In the genomic region with DNA sequence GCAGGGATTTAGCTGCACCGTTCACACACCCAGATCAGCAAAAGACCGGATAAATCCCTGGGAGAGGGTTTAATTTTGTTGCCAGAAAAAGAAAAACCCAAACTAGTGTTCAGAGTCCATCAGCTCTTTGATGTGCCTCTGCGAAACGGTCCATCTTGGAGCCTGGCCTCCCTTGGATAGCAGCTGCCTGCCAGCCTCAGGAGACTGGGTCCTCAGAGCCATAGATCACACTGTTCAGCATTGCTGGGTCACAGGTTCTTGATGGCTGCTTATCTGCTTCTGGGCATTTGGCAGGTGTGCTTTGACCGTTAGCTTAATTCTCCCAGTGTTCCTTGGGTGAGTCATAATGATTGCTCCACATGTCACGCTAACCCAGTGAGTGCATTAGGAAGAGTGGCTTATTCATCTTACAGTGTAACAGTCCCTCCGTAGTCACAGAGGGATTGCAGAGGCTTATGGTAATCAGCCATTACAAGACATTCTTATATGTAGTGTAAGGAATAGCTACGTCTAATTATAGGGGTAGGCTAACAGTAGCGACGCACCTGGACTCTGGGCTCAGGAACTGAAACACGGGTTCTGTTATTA, we compare ENCODE assay signal across 24 mouse cellular contexts. TPM values are rescaled to one million over a fixed set of nuclear protein-coding genes. Genes with fewer than 3 reads are reported as not detected.
DNase-seq lines count a peak whose midpoint lies in the region; ATAC-seq lines count a peak whose summit lies in the region.
"Had no signal": no experiment of that assay in that cellular context is flagged by ENCODE, and none has a peak within 500 bp of the region (broad histone marks: within the 10 kb centered on the region; RNA-seq: fewer than 3 reads in every experiment).

No protein-coding gene starts in this region.

- no peaks in the 10 kb centered on the region for H3K27me3 ChIP-seq in forebrain, embryonic 14.5 days (replicated peaks; ENCODE audit: control insufficient read depth, insufficient read depth, low read length)
- no peaks in the 10 kb centered on the region for H3K27me3 ChIP-seq in forebrain, embryonic 11.5 days (ENCODE audit: control insufficient read depth, insufficient read depth, low read length)
- no peaks in the 10 kb centered on the region; the same call in 1 of the 2 replicates for H3K27me3 ChIP-seq in embryonic facial prominence, embryonic 15.5 days
- no peaks in the 10 kb centered on the region for H3K27me3 ChIP-seq in midbrain, embryonic 16.5 days (ENCODE audit: control insufficient read depth, insufficient read depth, low read depth, low read length)
- H3K27me3 ChIP-seq: CH12.LX; embryonic facial prominence, embryonic 12.5 days; forebrain, embryonic 12.5 days; hindbrain, embryonic 12.5 days had no signal

- H3K4me1 ChIP-seq in forebrain, embryonic 14.5 days (ENCODE audit: control insufficient read depth, insufficient read depth, low read length) = no peaks in the 10 kb centered on the region
- H3K4me1 ChIP-seq in forebrain, embryonic 11.5 days (replicated peaks; ENCODE audit: control insufficient read depth, insufficient read depth, low read length) = no peaks in the 10 kb centered on the region
- no peaks in the 10 kb centered on the region for H3K4me1 ChIP-seq in embryonic facial prominence, embryonic 15.5 days
- H3K4me1 ChIP-seq in midbrain, embryonic 16.5 days (ENCODE audit: control insufficient read depth, insufficient read depth, low read length) = peaks cover 4% of the 10 kb centered on the region; the same call in 1 of the 2 replicates
- H3K4me1 ChIP-seq: embryonic facial prominence, embryonic 12.5 days; forebrain, embryonic 12.5 days; hindbrain, embryonic 12.5 days had no signal

- DNase-seq in forebrain, embryonic 14.5 days (ENCODE audit: low spot score) = no peak
- no peak for DNase-seq in forebrain, embryonic 11.5 days (ENCODE audit: low spot score)
- DNase-seq in 3T3-L1 (ENCODE audit: low read depth, low spot score) = peak; percentile 16
- DNase-seq in urinary bladder, postnatal 4 days (ENCODE audit: low spot score in 2 of 2) = no peak
- no peak for DNase-seq in urinary bladder, postnatal 25 days (ENCODE audit: low spot score)
- no peak for DNase-seq in left cerebral cortex, postnatal 14 days (ENCODE audit: low spot score in 2 of 2)
- DNase-seq: cerebellum, adult 9-10 months; gastrocnemius, postnatal 36 days; heart, postnatal 10 days; kidney, adult 9 months; kidney, postnatal 25 days; left cerebral cortex, postnatal 4 days; liver, postnatal 0 days; lung, postnatal 14 days; thymus, postnatal 14 days had no signal

- no peak for ATAC-seq in forebrain, embryonic 14.5 days
- no peak for ATAC-seq in forebrain, embryonic 11.5 days (replicated peaks; ENCODE audit: low FRiP score)
- ATAC-seq in embryonic facial prominence, embryonic 15.5 days (ENCODE audit: insufficient number of reproducible peaks, low FRiP score, low TSS enrichment, low read depth) = peak; percentile 73
- ATAC-seq in midbrain, embryonic 16.5 days = peak; percentile 62
- ATAC-seq: inflammation-experienced regulatory T-cells, adult 6 months; liver, postnatal 0 days had no signal

- peak overlapping the region; percentile 27; the same call in 1 of the 2 replicates for H3K27ac ChIP-seq in forebrain, embryonic 14.5 days (ENCODE audit: low read depth, low read length)
- H3K27ac ChIP-seq in forebrain, embryonic 11.5 days (ENCODE audit: low read depth, low read length) = no peak overlapping the region
- no peak overlapping the region for H3K27ac ChIP-seq in embryonic facial prominence, embryonic 15.5 days (replicated peaks)
- no peak overlapping the region for H3K27ac ChIP-seq in midbrain, embryonic 16.5 days (ENCODE audit: low read length)
- H3K27ac ChIP-seq: embryonic facial prominence, embryonic 12.5 days; forebrain, embryonic 12.5 days; hindbrain, embryonic 12.5 days had no signal

- H3K4me3 ChIP-seq in forebrain, embryonic 14.5 days (ENCODE audit: low read depth, low read length) = no peak overlapping the region
- H3K4me3 ChIP-seq in forebrain, embryonic 11.5 days (ENCODE audit: low read depth, low read length) = no peak overlapping the region
- H3K4me3 ChIP-seq in embryonic facial prominence, embryonic 15.5 days (replicated peaks) = no peak overlapping the region
- no peak overlapping the region for H3K4me3 ChIP-seq in midbrain, embryonic 16.5 days (ENCODE audit: low read depth, low read length)
- H3K4me3 ChIP-seq: embryonic facial prominence, embryonic 12.5 days; forebrain, embryonic 12.5 days; hindbrain, embryonic 12.5 days; megakaryocyte, embryonic 14.5 days had no signal

- WGBS in forebrain, embryonic 14.5 days = 80% methylated on average over 11 of the region's 11 CpGs
- 86% methylated on average over 11 of the region's 11 CpGs for WGBS in forebrain, embryonic 11.5 days
- WGBS in embryonic facial prominence, embryonic 15.5 days = 65% methylated on average over 11 of the region's 11 CpGs
- WGBS in midbrain, embryonic 16.5 days = 60% methylated on average over 11 of the region's 11 CpGs

- no peaks in the 10 kb centered on the region for H3K36me3 ChIP-seq in forebrain, embryonic 14.5 days (ENCODE audit: control insufficient read depth, insufficient read depth, low read length)
- no peaks in the 10 kb centered on the region for H3K36me3 ChIP-seq in forebrain, embryonic 11.5 days (ENCODE audit: control insufficient read depth, insufficient read depth, low read length)
- H3K36me3 ChIP-seq in embryonic facial prominence, embryonic 15.5 days = no peaks in the 10 kb centered on the region
- H3K36me3 ChIP-seq in midbrain, embryonic 16.5 days (ENCODE audit: control insufficient read depth, insufficient read depth, low read length) = no peaks in the 10 kb centered on the region
- H3K36me3 ChIP-seq: embryonic facial prominence, embryonic 12.5 days; forebrain, embryonic 12.5 days; hindbrain, embryonic 12.5 days had no signal

- H3K9me3 ChIP-seq in forebrain, embryonic 14.5 days (replicated peaks; ENCODE audit: control insufficient read depth, low read length) = no peaks in the 10 kb centered on the region
- H3K9me3 ChIP-seq in forebrain, embryonic 11.5 days (ENCODE audit: control insufficient read depth, low read length) = no peaks in the 10 kb centered on the region
- no peaks in the 10 kb centered on the region for H3K9me3 ChIP-seq in embryonic facial prominence, embryonic 15.5 days (replicated peaks)
- H3K9me3 ChIP-seq in midbrain, embryonic 16.5 days (replicated peaks; ENCODE audit: control insufficient read depth, low read length, poor library complexity, severe bottlenecking) = no peaks in the 10 kb centered on the region
- H3K9me3 ChIP-seq: embryonic facial prominence, embryonic 12.5 days; forebrain, embryonic 12.5 days; hindbrain, embryonic 12.5 days had no signal

- H3K9ac ChIP-seq in forebrain, embryonic 14.5 days (ENCODE audit: low read length) = no peak overlapping the region
- no peak overlapping the region for H3K9ac ChIP-seq in forebrain, embryonic 11.5 days (ENCODE audit: low read length)
- no peak overlapping the region for H3K9ac ChIP-seq in embryonic facial prominence, embryonic 15.5 days
- H3K9ac ChIP-seq in midbrain, embryonic 16.5 days (ENCODE audit: low read depth, low read length) = no peak overlapping the region
- H3K9ac ChIP-seq: embryonic facial prominence, embryonic 12.5 days; forebrain, embryonic 12.5 days; hindbrain, embryonic 12.5 days; liver, postnatal 0 days had no signal

- no peak overlapping the region for H3K4me2 ChIP-seq in forebrain, embryonic 14.5 days (ENCODE audit: low read length)
- H3K4me2 ChIP-seq in forebrain, embryonic 11.5 days (ENCODE audit: low read depth, low read length, severe bottlenecking) = no peak overlapping the region
- H3K4me2 ChIP-seq in embryonic facial prominence, embryonic 15.5 days (replicated peaks) = no peak overlapping the region
- H3K4me2 ChIP-seq in midbrain, embryonic 16.5 days (ENCODE audit: low read length) = no peak overlapping the region
- H3K4me2 ChIP-seq: embryonic facial prominence, embryonic 12.5 days; forebrain, embryonic 12.5 days; heart, embryonic 11.5 days; hindbrain, embryonic 12.5 days had no signal

- intact Hi-C loops in left cerebral cortex, postnatal 14 days (cut with DNase I) = no loop called here

RNA-seq across cellular contexts. Expression of a gene that starts 31.7 kb away (rescaled TPM):
- 295 and 325 TPM in 2 replicates for polyA plus RNA-seq in forebrain, embryonic 14.5 days (2014; fragmentation: Nextera tagmentation; extraction: Ambion mirVana)
- 279 and 281 TPM in 2 replicates for polyA plus RNA-seq in forebrain, embryonic 11.5 days (2014; fragmentation: Nextera tagmentation; extraction: Ambion mirVana)
- 281 and 287 TPM in 2 replicates for polyA plus RNA-seq in embryonic facial prominence, embryonic 15.5 days (2015; fragmentation: Nextera tagmentation; extraction: Ambion mirVana)
- 311 and 351 TPM in 2 replicates for polyA plus RNA-seq in midbrain, embryonic 16.5 days (2015; fragmentation: Nextera tagmentation; extraction: Ambion mirVana)
- 100 to 1,000 TPM; 207 to 219 TPM for total RNA-seq in left cerebral cortex, postnatal 14 days (2021)

RNA-seq across cellular contexts. Expression of a gene that starts 41.2 kb away (rescaled TPM):
- 33.4 and 38.7 TPM in 2 replicates for polyA plus RNA-seq in forebrain, embryonic 14.5 days (2014; fragmentation: Nextera tagmentation; extraction: Ambion mirVana)
- 51.3 and 54.2 TPM in 2 replicates for polyA plus RNA-seq in forebrain, embryonic 11.5 days (2014; fragmentation: Nextera tagmentation; extraction: Ambion mirVana)
- 40.4 and 41.2 TPM in 2 replicates for polyA plus RNA-seq in embryonic facial prominence, embryonic 15.5 days (2015; fragmentation: Nextera tagmentation; extraction: Ambion mirVana)
- polyA plus RNA-seq in midbrain, embryonic 16.5 days (2015; fragmentation: Nextera tagmentation; extraction: Ambion mirVana) = 28.6 and 31.9 TPM in 2 replicates
- total RNA-seq in left cerebral cortex, postnatal 14 days (2021) = 10 to 100 TPM; 16.6 to 18.5 TPM

RNA-seq across cellular contexts. Expression of a gene that starts 41.5 kb away (rescaled TPM):
- polyA plus RNA-seq in forebrain, embryonic 14.5 days (2014; fragmentation: Nextera tagmentation; extraction: Ambion mirVana) = 20.9 and 21.2 TPM in 2 replicates
- polyA plus RNA-seq in forebrain, embryonic 11.5 days (2014; fragmentation: Nextera tagmentation; extraction: Ambion mirVana) = 28.8 and 30.1 TPM in 2 replicates
- 35.8 and 36.6 TPM in 2 replicates for polyA plus RNA-seq in embryonic facial prominence, embryonic 15.5 days (2015; fragmentation: Nextera tagmentation; extraction: Ambion mirVana)
- 10.1 and 15.6 TPM in 2 replicates for polyA plus RNA-seq in midbrain, embryonic 16.5 days (2015; fragmentation: Nextera tagmentation; extraction: Ambion mirVana)
- total RNA-seq in left cerebral cortex, postnatal 14 days (2021) = 10 to 100 TPM; 10.5 to 11.6 TPM

Comparison
In these comparisons a context has a peak if more than half of its experiments do, and no peak if none do; other contexts are left out.
1. ATAC-seq: peak in embryonic facial prominence, embryonic 15.5 days (single experiment) and midbrain, embryonic 16.5 days (single experiment); none in forebrain, embryonic 14.5 days (single experiment) and forebrain, embryonic 11.5 days (single experiment).